Mouse (Mus musculus) cerebellum, adult (tissue): Measurements from ENCODE around the gene E030030I06Rik.
"Not testable (repeated sequence)": the region's sequence is repeated elsewhere in the genome, so short reads cannot be mapped to it uniquely, and the experiment has no call there.

ENCODE experiments used
- ATAC-seq: cut with Nextera tagmentation; 2 replicates; pipeline ENCODE4 v1.9.2; 2017; ENCODE audit warnings: mild to moderate bottlenecking, moderate library complexity, mixed read lengths; ENCODE audit not compliant: insufficient number of reproducible peaks, low FRiP score, low TSS enrichment

The E030030I06Rik gene

GRCm38 (mm10) chr10:22153147-22153690 is 4.1 kb upstream of the E030030I06Rik start:
- ATAC-seq: not testable (repeated sequence)

- ATAC-seq: not testable (repeated sequence)
Observed at GRCm38 (mm10) chr10:22151863-22152640, 3.0 kb upstream of the E030030I06Rik start.

GRCm38 (mm10) chr10:22151056-22151862 is 2.2 kb upstream of the E030030I06Rik start:
- ATAC-seq: not testable (repeated sequence)

DNA sequence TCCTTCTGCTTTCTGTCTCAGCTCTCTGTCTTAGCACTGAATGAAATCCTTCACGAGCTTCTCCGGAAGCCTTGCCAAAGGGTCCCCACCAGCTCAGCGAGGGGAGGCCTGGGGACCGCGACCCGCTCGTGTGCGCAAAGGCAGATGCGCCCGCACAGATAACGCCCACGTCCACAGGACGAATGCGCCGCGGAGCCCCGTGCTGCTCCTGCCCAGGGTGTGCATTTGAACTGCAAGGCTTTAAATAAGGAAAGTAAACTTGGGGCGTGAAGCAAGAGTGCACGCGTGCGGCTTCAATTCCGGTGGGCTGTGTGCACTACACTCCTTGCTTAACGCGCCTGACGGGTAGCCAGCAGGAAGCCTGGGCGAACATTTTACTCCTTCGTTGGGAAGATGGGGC is 1.5 kb upstream of the E030030I06Rik start:
- ATAC-seq: no peak

GRCm38 (mm10) chr10:22149691-22150465 is 808 bp upstream of the E030030I06Rik start:
- ATAC-seq: no peak

DNA sequence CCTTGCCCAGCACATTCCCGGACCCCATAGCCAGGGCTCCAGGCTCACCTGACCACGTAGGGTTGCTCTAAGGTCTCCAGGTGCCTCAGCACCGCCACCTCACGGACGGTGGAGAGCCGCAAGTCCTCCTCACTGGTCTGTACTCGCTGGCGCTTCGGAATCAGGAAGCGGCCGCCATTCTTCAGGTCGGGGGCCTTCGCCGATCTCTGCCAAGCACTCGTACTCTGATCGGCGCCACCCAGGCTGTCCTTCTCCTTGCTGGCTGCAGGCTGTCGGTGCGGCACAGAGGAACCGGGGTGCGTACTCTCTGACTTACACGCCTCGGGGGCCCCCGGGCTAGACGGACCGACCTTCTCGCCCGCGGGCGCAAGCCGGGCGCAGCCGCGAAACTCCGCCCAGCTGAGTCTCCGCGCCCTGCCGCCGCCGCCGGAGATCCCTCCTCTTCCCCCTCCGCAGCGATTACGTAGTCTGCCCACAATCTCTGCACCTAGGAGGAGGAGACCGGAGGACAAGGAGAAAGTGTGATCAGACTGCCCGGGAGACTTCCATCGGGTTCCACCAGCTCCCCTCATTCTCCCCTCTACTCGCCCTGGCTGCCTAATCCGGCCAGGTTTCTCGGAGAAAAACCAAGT is 513 bp downstream of the E030030I06Rik start:
- peak; percentile 69 for ATAC-seq

GRCm38 (mm10) chr10:22142926-22143325 is 6.1 kb downstream of the E030030I06Rik start:
- no peak for ATAC-seq

DNA sequence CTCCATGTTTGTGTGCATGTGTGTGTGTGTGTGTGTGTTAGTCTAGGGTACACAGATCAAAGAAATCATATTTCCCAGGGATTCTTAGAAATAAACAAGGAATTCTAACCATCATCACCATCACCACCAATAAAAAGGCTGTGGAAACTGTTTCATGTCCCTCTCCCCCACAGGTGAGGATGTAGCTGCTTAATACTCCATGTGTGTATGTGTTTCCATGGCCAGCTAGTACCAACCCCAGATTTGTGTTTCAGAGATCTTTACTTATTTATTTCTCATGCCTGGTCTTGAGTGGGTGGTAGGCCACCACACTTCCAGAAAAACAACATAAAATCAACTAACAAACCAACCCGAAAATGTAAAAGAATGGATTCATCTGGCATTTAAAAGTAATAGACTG is 6.9 kb downstream of the E030030I06Rik start:
- not testable (repeated sequence) for ATAC-seq

GRCm38 (mm10) chr10:22140665-22141280 is 8.3 kb downstream of the E030030I06Rik start:
- peak; percentile 75 for ATAC-seq

DNA sequence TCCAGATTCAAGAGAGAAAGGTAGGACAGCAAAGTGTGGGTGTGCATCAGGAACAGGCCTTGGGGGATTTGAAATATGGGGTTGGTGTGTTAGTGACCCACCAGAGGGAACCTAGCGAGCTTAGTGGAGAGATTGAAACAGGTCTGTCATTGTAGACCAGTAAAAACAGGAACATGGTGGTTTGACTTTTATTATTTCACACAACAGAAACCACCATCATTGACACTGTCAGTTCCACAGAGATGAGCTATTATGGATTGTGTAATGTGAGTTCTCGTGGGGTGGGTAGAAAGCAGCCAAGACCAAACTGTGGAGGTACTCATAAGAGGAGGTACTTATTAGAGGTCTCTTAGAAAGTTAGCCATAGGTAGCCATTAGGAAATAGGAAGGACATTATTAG is 74.5 kb downstream of the E030030I06Rik start:
- no peak for ATAC-seq

DNA sequence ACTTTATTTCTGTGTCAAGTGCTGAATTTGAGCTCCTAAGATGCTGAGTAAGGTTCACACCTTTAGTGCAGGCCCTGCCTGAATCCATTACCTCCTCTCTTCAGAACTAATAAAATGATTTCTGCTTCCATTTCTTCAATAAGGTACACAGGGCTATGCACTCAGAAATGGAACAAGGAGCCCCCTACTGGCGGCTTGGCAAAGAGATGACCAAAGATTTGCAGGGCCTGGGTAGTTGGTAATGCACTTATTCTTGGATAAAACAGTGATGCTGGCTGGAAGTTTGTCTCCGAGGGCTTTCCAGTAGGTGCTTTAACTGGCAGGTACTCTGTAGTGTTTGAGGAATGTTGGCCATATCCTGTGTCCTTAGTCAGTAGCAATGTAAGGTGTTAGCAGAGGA is 76.3 kb downstream of the E030030I06Rik start:
- no peak for ATAC-seq

GRCm38 (mm10) chr10:22070576-22070975 is 78.5 kb downstream of the E030030I06Rik start:
- ATAC-seq: no peak

DNA sequence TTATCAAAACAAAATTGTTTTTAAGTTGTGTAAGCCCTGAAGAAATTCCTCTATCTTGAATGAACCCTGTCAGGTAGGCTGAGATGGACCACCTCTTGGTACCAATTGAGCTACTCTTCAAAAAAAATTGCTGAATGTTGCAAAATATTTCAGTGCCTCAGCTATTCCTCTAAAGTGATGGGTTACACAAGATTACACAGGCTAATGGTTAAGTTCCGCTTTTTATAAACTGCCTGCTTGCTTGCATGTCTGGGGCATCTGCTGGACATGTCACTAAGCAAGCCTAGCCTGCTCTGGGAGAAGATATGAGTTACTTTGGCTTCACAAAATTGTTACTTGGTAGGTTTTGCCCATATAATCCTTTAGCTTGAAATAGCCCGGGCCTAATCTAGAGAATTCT is 78.9 kb downstream of the E030030I06Rik start:
- ATAC-seq: no peak

- ATAC-seq: not testable (repeated sequence)
Observed at GRCm38 (mm10) chr10:22067979-22068378, 81.1 kb downstream of the E030030I06Rik start, which contains the start of gene 4930444G20Rik. Gene 4930444G20Rik, minus strand, starts transcription at chr10:22068079.
